Mouse (Mus musculus) stomach, embryonic 14.5 days (tissue): ENCODE measurements around the gene Slc25a40. TPM values are rescaled to one million over a fixed set of nuclear protein-coding genes. Genes with fewer than 3 reads are reported as not detected.

Source experiments
- ATAC-seq: fragments of 200-750 bp; cut with Nextera tagmentation; 2 replicates; pipeline ENCODE4 v1.8.0; 2017; ENCODE audit warnings: low read depth, moderate TSS enrichment; ENCODE audit not compliant: insufficient number of reproducible peaks, insufficient read depth, low FRiP score
- H3K27ac ChIP-seq: fragments of 300-500 bp; sonication (generic); 2 replicates; pipeline ENCODE4 v1.5.1; 2014; ENCODE audit warnings: mild to moderate bottlenecking, low read length, moderate library complexity, mixed read lengths
- H3K27me3 ChIP-seq: fragments of 300-500 bp; sonication (generic); 2 replicates; pipeline ENCODE4 v1.6.1; 2014; ENCODE audit warnings: low read length, control low read depth, mixed read lengths; ENCODE audit not compliant: control insufficient read depth, insufficient read depth
- H3K36me3 ChIP-seq: fragments of 300-500 bp; sonication (generic); 2 replicates; pipeline ENCODE4 v1.6.1; 2014; ENCODE audit warnings: mild to moderate bottlenecking, control low read depth, low read length, moderate library complexity, mixed read lengths; ENCODE audit not compliant: control insufficient read depth, insufficient read depth
- H3K4me1 ChIP-seq: fragments of 300-500 bp; sonication (generic); 2 replicates; pipeline ENCODE4 v1.6.1; 2014; ENCODE audit warnings: low read length, control low read depth, mixed read lengths; ENCODE audit not compliant: control insufficient read depth, insufficient read depth
- H3K4me2 ChIP-seq: fragments of 300-500 bp; sonication (generic); replicated peaks from 2 replicates; pipeline ENCODE4 v1.6.1; 2014; ENCODE audit warnings: low read depth, low read length, control low read depth
- H3K4me3 ChIP-seq: fragments of 300-500 bp; sonication (generic); 2 replicates; pipeline ENCODE4 v1.5.1; 2014; ENCODE audit warnings: low read depth, low read length, control low read depth
- H3K9ac ChIP-seq: fragments of 300-500 bp; sonication (generic); replicated peaks from 2 replicates; pipeline ENCODE4 v1.6.1; 2014; ENCODE audit warnings: low read depth, mild to moderate bottlenecking, control low read depth, low read length, moderate library complexity, mixed read lengths
- H3K9me3 ChIP-seq: fragments of 300-500 bp; sonication (generic); 2 replicates; pipeline ENCODE4 v1.6.1; 2016; ENCODE audit warnings: low read depth, low read length, control low read depth; ENCODE audit not compliant: control insufficient read depth
- WGBS: fragments of 180-500 bp; shearing (Covaris S2); extraction: QIAGEN DNeasy Blood & Tissue Kit; methylation state at CpG from one replicate; pipeline ENCODE4 v1.1.7; 2014; 5-methylcytosine and 5-hydroxymethylcytosine counted together
- polyA plus RNA-seq: library from polyadenylated mRNA; unstranded; fragments of >200 nt; fragmentation: Nextera tagmentation; extraction: Ambion mirVana; gene quantifications from 2 replicates; pipeline ENCODE4 v1.2.1, GENCODE M21; 2014

The Slc25a40 gene
- polyA plus RNA-seq, 1 experiment from 2014 or later: 18.5 TPM

- no peak for ATAC-seq
- no peak overlapping the region for H3K9ac ChIP-seq
Observed at GRCm38 (mm10) chr5:8456561-8456960, 33.9 kb downstream of the Slc25a40 start.

GRCm38 (mm10) chr5:8487989-8488700, 65.5 kb downstream of the Slc25a40 start:
- Histone ChIP-seq H3K27ac (no peak overlapping the region), H3K4me2 (no peak overlapping the region), H3K4me3 (no peak overlapping the region), H3K4me1 (no peaks in the 10 kb centered on the region), H3K9ac (no peak overlapping the region), H3K36me3 (no peaks in the 10 kb centered on the region), H3K9me3 (no peaks in the 10 kb centered on the region), H3K27me3 (no peaks in the 10 kb centered on the region)
- WGBS: 76% methylated on average over 4 of the region's 4 CpGs
- ATAC-seq: no peak

More at GRCm38 (mm10) chr5:8456561-8456960, 33.9 kb downstream of the Slc25a40 start:
- Histone ChIP-seq H3K4me3 (no peak overlapping the region), H3K4me1 (no peaks in the 10 kb centered on the region), H3K9me3 (no peaks in the 10 kb centered on the region), H3K36me3 (no peaks in the 10 kb centered on the region), H3K4me2 (no peak overlapping the region), H3K27ac (no peak overlapping the region), H3K27me3 (no peaks in the 10 kb centered on the region)
- 87% methylated on average over 5 of the region's 5 CpGs for WGBS

- H3K4me3 ChIP-seq: no peak overlapping the region
- WGBS: 85% methylated on average over 2 of the region's 2 CpGs
- no peak overlapping the region for H3K4me2 ChIP-seq
- H3K27ac ChIP-seq: no peak overlapping the region
- H3K27me3 ChIP-seq: no peaks in the 10 kb centered on the region
- H3K36me3 ChIP-seq: no peaks in the 10 kb centered on the region
- no peaks in the 10 kb centered on the region for H3K9me3 ChIP-seq
- ATAC-seq: no peak
- no peak overlapping the region for H3K9ac ChIP-seq
- no peaks in the 10 kb centered on the region for H3K4me1 ChIP-seq
Observed at GRCm38 (mm10) chr5:8488701-8489297, 66.1 kb downstream of the Slc25a40 start.

- Histone ChIP-seq H3K4me1 (no peaks in the 10 kb centered on the region), H3K36me3 (no peaks in the 10 kb centered on the region), H3K27ac (no peak overlapping the region), H3K9ac (no peak overlapping the region), H3K4me3 (no peak overlapping the region), H3K4me2 (no peak overlapping the region), H3K9me3 (no peaks in the 10 kb centered on the region), H3K27me3 (no peaks in the 10 kb centered on the region)
- WGBS: 37% methylated on average over 6 of the region's 6 CpGs
- peak; percentile 63; the same call in 1 of the 2 replicates for ATAC-seq
Observed at GRCm38 (mm10) chr5:8489471-8490110, 66.9 kb downstream of the Slc25a40 start.

GRCm38 (mm10) chr5:8491778-8492177, 69.1 kb downstream of the Slc25a40 start:
- H3K9me3 ChIP-seq: no peaks in the 10 kb centered on the region
- H3K27me3 ChIP-seq: no peaks in the 10 kb centered on the region
- no peaks in the 10 kb centered on the region for H3K4me1 ChIP-seq
- no peak overlapping the region for H3K9ac ChIP-seq
- ATAC-seq: no peak
- H3K4me2 ChIP-seq: no peak overlapping the region
- WGBS: 77% methylated on average over 4 of the region's 4 CpGs
- H3K27ac ChIP-seq: no peak overlapping the region
- no peak overlapping the region for H3K4me3 ChIP-seq
- no peaks in the 10 kb centered on the region for H3K36me3 ChIP-seq

Other genes starting within 250 kb of the Slc25a40 start
- 13.4 TPM in 2 replicates for gene Adam22, start 54.7 kb upstream of the Slc25a40 start, polyA plus RNA-seq
- gene Dbf4, start 134 bp upstream of the Slc25a40 start, polyA plus RNA-seq: 46.5 and 48.6 TPM in 2 replicates
- 5.4 and 6.1 TPM in 2 replicates for gene Rundc3b, start 200.1 kb downstream of the Slc25a40 start, polyA plus RNA-seq
- gene Abcb1a, start 237.2 kb downstream of the Slc25a40 start, polyA plus RNA-seq: 0.59 and 0.91 TPM in 2 replicates